Mouse (Mus musculus) stomach, embryonic 14.5 days (tissue): ENCODE measurements around the gene Rab11fip3. TPM values are rescaled to one million over a fixed set of nuclear protein-coding genes. Genes with fewer than 3 reads are reported as not detected.
A peak's percentile ranks its signal among the peaks of the same experiment; 100 is the strongest.

Experiments used
- ATAC-seq: fragments of 200-750 bp; cut with Nextera tagmentation; 2 replicates; pipeline ENCODE4 v1.8.0; 2017; ENCODE audit warnings: low read depth, moderate TSS enrichment; ENCODE audit not compliant: insufficient number of reproducible peaks, insufficient read depth, low FRiP score
- H3K27ac ChIP-seq: fragments of 300-500 bp; sonication (generic); 2 replicates; pipeline ENCODE4 v1.5.1; 2014; ENCODE audit warnings: mild to moderate bottlenecking, low read length, moderate library complexity, mixed read lengths
- H3K27me3 ChIP-seq: fragments of 300-500 bp; sonication (generic); 2 replicates; pipeline ENCODE4 v1.6.1; 2014; ENCODE audit warnings: low read length, control low read depth, mixed read lengths; ENCODE audit not compliant: control insufficient read depth, insufficient read depth
- H3K36me3 ChIP-seq: fragments of 300-500 bp; sonication (generic); 2 replicates; pipeline ENCODE4 v1.6.1; 2014; ENCODE audit warnings: mild to moderate bottlenecking, control low read depth, low read length, moderate library complexity, mixed read lengths; ENCODE audit not compliant: control insufficient read depth, insufficient read depth
- H3K4me1 ChIP-seq: fragments of 300-500 bp; sonication (generic); 2 replicates; pipeline ENCODE4 v1.6.1; 2014; ENCODE audit warnings: low read length, control low read depth, mixed read lengths; ENCODE audit not compliant: control insufficient read depth, insufficient read depth
- H3K4me2 ChIP-seq: fragments of 300-500 bp; sonication (generic); replicated peaks from 2 replicates; pipeline ENCODE4 v1.6.1; 2014; ENCODE audit warnings: low read depth, low read length, control low read depth
- H3K4me3 ChIP-seq: fragments of 300-500 bp; sonication (generic); 2 replicates; pipeline ENCODE4 v1.5.1; 2014; ENCODE audit warnings: low read depth, low read length, control low read depth
- H3K9ac ChIP-seq: fragments of 300-500 bp; sonication (generic); replicated peaks from 2 replicates; pipeline ENCODE4 v1.6.1; 2014; ENCODE audit warnings: low read depth, mild to moderate bottlenecking, control low read depth, low read length, moderate library complexity, mixed read lengths
- H3K9me3 ChIP-seq: fragments of 300-500 bp; sonication (generic); 2 replicates; pipeline ENCODE4 v1.6.1; 2016; ENCODE audit warnings: low read depth, low read length, control low read depth; ENCODE audit not compliant: control insufficient read depth
- WGBS: fragments of 180-500 bp; shearing (Covaris S2); extraction: QIAGEN DNeasy Blood & Tissue Kit; methylation state at CpG from one replicate; pipeline ENCODE4 v1.1.7; 2014; 5-methylcytosine and 5-hydroxymethylcytosine counted together
- polyA plus RNA-seq: library from polyadenylated mRNA; unstranded; fragments of >200 nt; fragmentation: Nextera tagmentation; extraction: Ambion mirVana; gene quantifications from 2 replicates; pipeline ENCODE4 v1.2.1, GENCODE M21; 2014

Gene Rab11fip3
- polyA plus RNA-seq, 1 experiment from 2014 or later = 11.4 TPM

- H3K9me3 ChIP-seq = no peaks in the 10 kb centered on the region
- ATAC-seq = no peak
- no peaks in the 10 kb centered on the region for H3K4me1 ChIP-seq
- H3K9ac ChIP-seq = no peak overlapping the region
- no peak overlapping the region for H3K4me3 ChIP-seq
- H3K4me2 ChIP-seq = no peak overlapping the region
- H3K27ac ChIP-seq = no peak overlapping the region
- WGBS = 71% methylated on average over 5 of the region's 5 CpGs
- no peaks in the 10 kb centered on the region for H3K27me3 ChIP-seq
- peaks cover 13% of the 10 kb centered on the region for H3K36me3 ChIP-seq
Observed at GRCm38 (mm10) chr17:26017949-26018348, 51.4 kb downstream of the Rab11fip3 start.

GRCm38 (mm10) chr17:26017021-26017420 lies 52.3 kb downstream of the Rab11fip3 start:
- WGBS = 80% methylated on average over 3 of the region's 3 CpGs
- Histone ChIP-seq H3K4me1 (no peaks in the 10 kb centered on the region), H3K4me3 (no peak overlapping the region), H3K4me2 (no peak overlapping the region), H3K27me3 (no peaks in the 10 kb centered on the region), H3K9ac (no peak overlapping the region), H3K36me3 (peaks cover 17% of the 10 kb centered on the region), H3K27ac (no peak overlapping the region), H3K9me3 (no peaks in the 10 kb centered on the region)
- ATAC-seq = no peak

- 88% methylated on average over 10 of the region's 10 CpGs for WGBS
- Histone ChIP-seq H3K9me3 (no peaks in the 10 kb centered on the region), H3K9ac (no peak overlapping the region), H3K27me3 (no peaks in the 10 kb centered on the region), H3K4me3 (no peak overlapping the region), H3K4me1 (no peaks in the 10 kb centered on the region), H3K36me3 (peaks cover 17% of the 10 kb centered on the region), H3K27ac (no peak overlapping the region), H3K4me2 (no peak overlapping the region)
- no peak for ATAC-seq
Observed at GRCm38 (mm10) chr17:26013711-26014110, 55.6 kb downstream of the Rab11fip3 start.

- H3K4me1 ChIP-seq = no peaks in the 10 kb centered on the region
- H3K4me3 ChIP-seq = no peak overlapping the region
- ATAC-seq = peak; percentile 84
- no peaks in the 10 kb centered on the region for H3K27me3 ChIP-seq
- H3K36me3 ChIP-seq = peaks cover 17% of the 10 kb centered on the region
- H3K9me3 ChIP-seq = no peaks in the 10 kb centered on the region
- 9% methylated on average over 15 of the region's 15 CpGs for WGBS
- no peak overlapping the region for H3K4me2 ChIP-seq
- H3K9ac ChIP-seq = no peak overlapping the region
- no peak overlapping the region for H3K27ac ChIP-seq
Observed at GRCm38 (mm10) chr17:26011841-26012460, 57.4 kb downstream of the Rab11fip3 start.

- no peak overlapping the region for H3K9ac ChIP-seq
- no peak overlapping the region for H3K27ac ChIP-seq
- ATAC-seq = no peak
- no peaks in the 10 kb centered on the region for H3K9me3 ChIP-seq
- peaks cover 15% of the 10 kb centered on the region for H3K36me3 ChIP-seq
- H3K4me1 ChIP-seq = no peaks in the 10 kb centered on the region
- H3K4me2 ChIP-seq = no peak overlapping the region
- 33% methylated on average over 4 of the region's 4 CpGs for WGBS
- H3K4me3 ChIP-seq = no peak overlapping the region
- H3K27me3 ChIP-seq = no peaks in the 10 kb centered on the region
Observed at GRCm38 (mm10) chr17:26009540-26009939, 59.8 kb downstream of the Rab11fip3 start.

- 85% methylated on average over 7 of the region's 7 CpGs for WGBS
- H3K9me3 ChIP-seq = no peaks in the 10 kb centered on the region
- no peak for ATAC-seq
- H3K4me3 ChIP-seq = no peak overlapping the region
- H3K9ac ChIP-seq = no peak overlapping the region
- no peak overlapping the region for H3K27ac ChIP-seq
- H3K4me2 ChIP-seq = no peak overlapping the region
- no peaks in the 10 kb centered on the region for H3K4me1 ChIP-seq
- no peaks in the 10 kb centered on the region for H3K27me3 ChIP-seq
- H3K36me3 ChIP-seq = peaks cover 16% of the 10 kb centered on the region; the same call in 1 of the 2 replicates
Observed at GRCm38 (mm10) chr17:26008787-26009186, 60.6 kb downstream of the Rab11fip3 start.

GRCm38 (mm10) chr17:26008331-26008730 lies 61.0 kb downstream of the Rab11fip3 start:
- ATAC-seq = no peak
- H3K4me3 ChIP-seq = no peak overlapping the region
- H3K27me3 ChIP-seq = no peaks in the 10 kb centered on the region
- H3K4me1 ChIP-seq = no peaks in the 10 kb centered on the region
- H3K4me2 ChIP-seq = no peak overlapping the region
- peaks cover 12% of the 10 kb centered on the region; the same call in 1 of the 2 replicates for H3K36me3 ChIP-seq
- no peaks in the 10 kb centered on the region for H3K9me3 ChIP-seq
- H3K27ac ChIP-seq = no peak overlapping the region
- H3K9ac ChIP-seq = no peak overlapping the region

GRCm38 (mm10) chr17:26007646-26008045 lies 61.7 kb downstream of the Rab11fip3 start:
- H3K9ac ChIP-seq = no peak overlapping the region
- H3K4me2 ChIP-seq = no peak overlapping the region
- no peaks in the 10 kb centered on the region for H3K27me3 ChIP-seq
- H3K4me3 ChIP-seq = no peak overlapping the region
- no peaks in the 10 kb centered on the region for H3K4me1 ChIP-seq
- peaks cover 8% of the 10 kb centered on the region; the same call in 1 of the 2 replicates for H3K36me3 ChIP-seq
- no peaks in the 10 kb centered on the region for H3K9me3 ChIP-seq
- no peak for ATAC-seq
- WGBS = 70% methylated on average over 2 of the region's 2 CpGs
- H3K27ac ChIP-seq = no peak overlapping the region
